Mouse (Mus musculus) olfactory bulb, adult 2 months (tissue): ENCODE results near the gene Dock4. TPM values are rescaled to one million over a fixed set of nuclear protein-coding genes. Genes with fewer than 3 reads are reported as not detected.

ENCODE experiments used
- H3K27ac ChIP-seq: fragments of 200-500 bp; 2 replicates; pipeline ENCODE4 v1.5.1; 2012; ENCODE audit warnings: low read depth, low read length; ENCODE audit not compliant: insufficient read depth
- H3K4me1 ChIP-seq: fragments of 200-500 bp; 2 replicates; pipeline ENCODE4 v1.6.1; 2012; ENCODE audit warnings: low read length; ENCODE audit not compliant: control insufficient read depth, insufficient read depth
- H3K4me3 ChIP-seq: fragments of 200-500 bp; 2 replicates; pipeline ENCODE4 v1.5.1; 2012; ENCODE audit warnings: mild to moderate bottlenecking, low read depth, low read length, moderate library complexity; ENCODE audit not compliant: insufficient read depth
- CTCF ChIP-seq: fragments of 200-500 bp; IDR thresholded peaks from 2 replicates; pipeline ENCODE4 v1.5.1; 2012; ENCODE audit warnings: low read depth, mild to moderate bottlenecking, low read length, moderate library complexity; ENCODE audit not compliant: insufficient read depth
- POLR2A ChIP-seq: fragments of 200-500 bp; IDR thresholded peaks from 2 replicates; pipeline ENCODE4 v1.6.1; 2012; ENCODE audit warnings: mild to moderate bottlenecking, low read depth, low read length, moderate library complexity; ENCODE audit not compliant: insufficient read depth
- WGBS: fragments of 180-500 bp; shearing (Covaris S2); methylation state at CpG from one replicate; pipeline ENCODE4 v1.1.7; 2018; 5-methylcytosine and 5-hydroxymethylcytosine counted together
- polyA plus RNA-seq: library from polyadenylated mRNA; stranded (reverse); fragments of >200 nt; gene quantifications from 2 replicates; pipeline ENCODE4 v1.2.4, GENCODE M21; 2012; ENCODE audit warnings: low replicate concordance; ENCODE audit not compliant: missing spikeins, insufficient read depth, insufficient read length

The Dock4 gene
- polyA plus RNA-seq, 1 experiment = not detected

- no peaks in the 10 kb centered on the region for H3K4me1 ChIP-seq
- 81% methylated on average over 6 of the region's 6 CpGs for WGBS
- H3K27ac ChIP-seq = no peak overlapping the region
- no peak overlapping the region for H3K4me3 ChIP-seq
- TF ChIP-seq POLR2A (no peak), CTCF (no peak)
Measured at GRCm38 (mm10) chr12:40659689-40660088, 213.9 kb downstream of the Dock4 start.

DNA sequence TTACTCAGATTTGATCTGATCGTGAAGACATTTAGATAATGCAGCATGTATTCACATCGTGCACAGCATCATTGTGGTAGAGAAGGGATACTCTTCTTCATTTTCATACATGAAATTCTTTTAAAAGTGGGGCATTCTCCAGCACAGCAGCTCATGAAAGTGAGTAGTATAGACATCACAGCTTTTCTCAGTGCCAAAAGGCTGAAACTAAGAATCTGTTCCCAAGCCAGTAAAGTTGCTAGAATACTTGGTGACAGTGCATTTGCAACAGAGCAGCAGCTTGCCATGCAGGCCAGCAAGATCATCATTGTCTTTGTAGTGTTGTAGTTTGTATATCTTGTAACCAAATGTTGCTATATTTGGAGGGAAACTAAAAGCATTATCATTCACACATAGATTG, 223.7 kb downstream of the Dock4 start:
- H3K4me3 ChIP-seq = no peak overlapping the region
- 92% methylated on average over 2 of the region's 2 CpGs for WGBS
- no peaks in the 10 kb centered on the region for H3K4me1 ChIP-seq
- TF ChIP-seq POLR2A = no peak
- TF ChIP-seq CTCF = no peak
- H3K27ac ChIP-seq = no peak overlapping the region

- Histone ChIP-seq H3K4me3 (no peak overlapping the region), H3K4me1 (no peaks in the 10 kb centered on the region), H3K27ac (no peak overlapping the region)
- TF ChIP-seq POLR2A = no peak
- TF ChIP-seq CTCF = no peak
Measured at GRCm38 (mm10) chr12:40670766-40671165, 225.0 kb downstream of the Dock4 start.

- no peak for TF ChIP-seq POLR2A
- TF ChIP-seq CTCF = no peak
- Histone ChIP-seq H3K4me3 (no peak overlapping the region), H3K27ac (no peak overlapping the region), H3K4me1 (no peaks in the 10 kb centered on the region)
- WGBS = 65% methylated on average over 4 of the region's 4 CpGs
Measured at GRCm38 (mm10) chr12:40679713-40680112, 234.0 kb downstream of the Dock4 start.

- Histone ChIP-seq H3K4me1 (no peaks in the 10 kb centered on the region), H3K4me3 (no peak overlapping the region), H3K27ac (no peak overlapping the region)
- TF ChIP-seq POLR2A (no peak), CTCF (no peak)
- WGBS = 92% methylated on average over 1 of the region's 1 CpGs
Measured at GRCm38 (mm10) chr12:40680551-40680950, 234.8 kb downstream of the Dock4 start.

GRCm38 (mm10) chr12:40691444-40691843, 245.7 kb downstream of the Dock4 start:
- WGBS = 82% methylated on average over 4 of the region's 4 CpGs
- TF ChIP-seq CTCF = no peak
- no peak for TF ChIP-seq POLR2A
- Histone ChIP-seq H3K4me3 (no peak overlapping the region), H3K27ac (no peak overlapping the region), H3K4me1 (no peaks in the 10 kb centered on the region)

GRCm38 (mm10) chr12:40694082-40694721, 248.4 kb downstream of the Dock4 start:
- H3K27ac ChIP-seq = no peak overlapping the region

GRCm38 (mm10) chr12:40698330-40698729, 252.6 kb downstream of the Dock4 start:
- TF ChIP-seq CTCF = no peak
- TF ChIP-seq POLR2A = no peak
- Histone ChIP-seq H3K27ac (no peak overlapping the region), H3K4me3 (no peak overlapping the region), H3K4me1 (no peaks in the 10 kb centered on the region)
- 86% methylated on average over 4 of the region's 4 CpGs for WGBS

More at GRCm38 (mm10) chr12:40694082-40694721, 248.4 kb downstream of the Dock4 start:
- H3K4me3 ChIP-seq = no peak overlapping the region
- TF ChIP-seq POLR2A (no peak), CTCF (no peak)
- 83% methylated on average over 2 of the region's 2 CpGs for WGBS
- H3K4me1 ChIP-seq = no peaks in the 10 kb centered on the region

GRCm38 (mm10) chr12:40702233-40702792, 256.6 kb downstream of the Dock4 start:
- Histone ChIP-seq H3K27ac (no peak overlapping the region), H3K4me1 (no peaks in the 10 kb centered on the region), H3K4me3 (no peak overlapping the region)
- no peak for TF ChIP-seq CTCF
- no peak for TF ChIP-seq POLR2A
- WGBS = 93% methylated on average over 5 of the region's 5 CpGs
